Mouse (Mus musculus): ENCODE results near the gene Defa26.
"Not testable (repeated sequence)": the region's sequence is repeated elsewhere in the genome, so short reads cannot be mapped to it uniquely, and the experiment has no call there.

The Defa26 gene

GRCm38 (mm10) chr8:21617883-21618282 lies at the start of gene Defa26:
Gene Defa26 (plus strand): TSS chr8:21618183.
- not testable (repeated sequence) for DNase-seq (ENCODE audit: low spot score)

GRCm38 (mm10) chr8:21582706-21583105 lies 35.3 kb upstream of the Defa26 start, which contains the start of gene Defa28:
Gene Defa28 (plus strand): TSS chr8:21583006.
- not testable (repeated sequence) for DNase-seq (ENCODE audit: low spot score)

GRCm38 (mm10) chr8:21594408-21594807 lies 23.6 kb upstream of the Defa26 start, which contains the start of gene Gm7861:
Gene Gm7861 (minus strand): TSS chr8:21594508.
- DNase-seq (ENCODE audit: low spot score) = not testable (repeated sequence)

- DNase-seq (ENCODE audit: low spot score) = not testable (repeated sequence)
Observed at GRCm38 (mm10) chr8:21655480-21655879, 37.5 kb downstream of the Defa26 start, which contains the start of gene Defa17. Gene Defa17 (plus strand): TSS chr8:21655780.

- not testable (repeated sequence) for DNase-seq (ENCODE audit: low spot score)
Observed at GRCm38 (mm10) chr8:21665497-21665896, 47.5 kb downstream of the Defa26 start, which contains the start of gene Defa34. Gene Defa34 (plus strand): TSS chr8:21665797.

All from ovary, postnatal 36 days (tissue).